11 mouse cellular contexts compared by ENCODE assay signal in genomic region chr13:6736984-6737566, GRCm38 (mm10).
DNase-seq lines count a peak whose midpoint lies in the region; ATAC-seq lines count a peak whose summit lies in the region.
"Had no signal": no experiment of that assay in that cellular context is flagged by ENCODE, and none has a peak within 500 bp of the region (broad histone marks: within the 10 kb centered on the region; RNA-seq: fewer than 3 reads in every experiment).

No protein-coding gene starts in this region.

- H3K4me2 ChIP-seq in midbrain, embryonic 12.5 days (replicated peaks), result no peak overlapping the region
- H3K4me2 ChIP-seq: embryonic facial prominence, embryonic 12.5 days had no signal

- no peak overlapping the region for H3K27ac ChIP-seq in midbrain, embryonic 12.5 days (replicated peaks)
- H3K27ac ChIP-seq: embryonic facial prominence, embryonic 12.5 days; liver, embryonic 14.5 days had no signal

- H3K4me3 ChIP-seq in midbrain, embryonic 12.5 days, result no peak overlapping the region
- H3K4me3 ChIP-seq: embryonic facial prominence, embryonic 12.5 days had no signal

- WGBS in midbrain, embryonic 12.5 days, result 45% methylated on average over 6 of the region's 6 CpGs

- H3K4me1 ChIP-seq in midbrain, embryonic 12.5 days, result no peaks in the 10 kb centered on the region
- H3K4me1 ChIP-seq: embryonic facial prominence, embryonic 12.5 days had no signal

- intact Hi-C loops in left cerebral cortex, postnatal 14 days (cut with DNase I), result no loop called here
- intact Hi-C loops in left cerebral cortex, postnatal 25 days (cut with DNase I), result no loop called here
- intact Hi-C loops in heart, postnatal 36 days (cut with DNase I), result no loop called here

- H3K27me3 ChIP-seq in midbrain, embryonic 12.5 days, result no peaks in the 10 kb centered on the region; the same call in 1 of the 2 replicates
- H3K27me3 ChIP-seq: embryonic facial prominence, embryonic 12.5 days had no signal

- H3K9ac ChIP-seq in midbrain, embryonic 12.5 days (replicated peaks), result no peak overlapping the region
- H3K9ac ChIP-seq: embryonic facial prominence, embryonic 12.5 days; liver, embryonic 14.5 days had no signal

- peak; percentile 66 for ATAC-seq in midbrain, embryonic 12.5 days (ENCODE audit: low FRiP score, low read depth)

- no peaks in the 10 kb centered on the region for H3K36me3 ChIP-seq in midbrain, embryonic 12.5 days
- H3K36me3 ChIP-seq: embryonic facial prominence, embryonic 12.5 days had no signal

- no peaks in the 10 kb centered on the region for H3K9me3 ChIP-seq in midbrain, embryonic 12.5 days
- H3K9me3 ChIP-seq: embryonic facial prominence, embryonic 12.5 days had no signal

- peak; percentile 21 to 23 for DNase-seq in cerebellum, postnatal 10 days
- DNase-seq in cerebellum, adult 9-10 months, result no peak
- peak; percentile 14 to 20 for DNase-seq in left cerebral cortex, postnatal 14 days (ENCODE audit: low spot score in 2 of 2)
- DNase-seq in left cerebral cortex, postnatal 25 days (ENCODE audit: low spot score in 2 of 2), result no peak
- DNase-seq in brain, adult 2 months (ENCODE audit: low read depth, low spot score), result peak; percentile 25
- no peak for DNase-seq in frontal cortex, postnatal 14 days (ENCODE audit: low spot score in 2 of 2)
- no peak for DNase-seq in heart, postnatal 36 days
- DNase-seq: kidney, adult 11 months had no signal

Comparison
In these comparisons a context has a peak if more than half of its experiments do, and no peak if none do; other contexts are left out.
1. DNase-seq: peak in cerebellum, postnatal 10 days (2 of 2), left cerebral cortex, postnatal 14 days (2 of 2) and brain, adult 2 months (single experiment); none in cerebellum, adult 9-10 months (single experiment), left cerebral cortex, postnatal 25 days (0 of 2), frontal cortex, postnatal 14 days (0 of 2) and heart, postnatal 36 days (0 of 2).